Mouse (Mus musculus) forebrain, embryonic 15.5 days (tissue): ENCODE results near the gene Ddx43. TPM values are rescaled to one million over a fixed set of nuclear protein-coding genes. Genes with fewer than 3 reads are reported as not detected.

ENCODE experiments used
- ATAC-seq: fragments of 200-750 bp; cut with Nextera tagmentation; replicated peaks from 2 replicates; pipeline ENCODE4 v1.8.0; 2017; ENCODE audit warnings: mild to moderate bottlenecking, moderate TSS enrichment, moderate library complexity
- H3K27ac ChIP-seq: fragments of 300-500 bp; sonication (generic); replicated peaks from 2 replicates; pipeline ENCODE4 v1.5.1; 2015; ENCODE audit warnings: mild to moderate bottlenecking, inconsistent platforms
- H3K27me3 ChIP-seq: fragments of 300-500 bp; sonication (generic); 2 replicates; pipeline ENCODE4 v1.6.1; 2015; ENCODE audit warnings: inconsistent platforms
- H3K36me3 ChIP-seq: fragments of 300-500 bp; sonication (generic); 2 replicates; pipeline ENCODE4 v1.6.1; 2015; ENCODE audit warnings: mild to moderate bottlenecking, inconsistent platforms
- H3K4me1 ChIP-seq: fragments of 300-500 bp; sonication (generic); 2 replicates; pipeline ENCODE4 v1.6.1; 2015; ENCODE audit warnings: inconsistent platforms
- H3K4me2 ChIP-seq: fragments of 300-500 bp; sonication (generic); replicated peaks from 2 replicates; pipeline ENCODE4 v1.6.1; 2015; ENCODE audit warnings: mild to moderate bottlenecking, inconsistent platforms
- H3K4me3 ChIP-seq: fragments of 300-500 bp; sonication (generic); 2 replicates; pipeline ENCODE4 v1.5.1; 2015; ENCODE audit warnings: mild to moderate bottlenecking, inconsistent platforms
- H3K9ac ChIP-seq: fragments of 300-500 bp; sonication (generic); replicated peaks from 2 replicates; pipeline ENCODE4 v1.6.1; 2015; ENCODE audit warnings: mild to moderate bottlenecking, inconsistent platforms
- H3K9me3 ChIP-seq: fragments of 300-500 bp; sonication (generic); 2 replicates; pipeline ENCODE4 v1.6.1; 2016; ENCODE audit warnings: inconsistent platforms
- WGBS: fragments of 180-500 bp; shearing (Covaris S2); methylation state at CpG from one replicate; pipeline ENCODE4 v1.1.7; 2015; ENCODE audit warnings: mixed read lengths; 5-methylcytosine and 5-hydroxymethylcytosine counted together
- polyA plus RNA-seq: library from polyadenylated mRNA; unstranded; fragments of >200 nt; fragmentation: Nextera tagmentation; extraction: Ambion mirVana; gene quantifications from 2 replicates; pipeline ENCODE4 v1.2.1, GENCODE M21; 2015

Gene Ddx43
- polyA plus RNA-seq, 1 experiment from 2014 or later: 0.10 TPM

DNA sequence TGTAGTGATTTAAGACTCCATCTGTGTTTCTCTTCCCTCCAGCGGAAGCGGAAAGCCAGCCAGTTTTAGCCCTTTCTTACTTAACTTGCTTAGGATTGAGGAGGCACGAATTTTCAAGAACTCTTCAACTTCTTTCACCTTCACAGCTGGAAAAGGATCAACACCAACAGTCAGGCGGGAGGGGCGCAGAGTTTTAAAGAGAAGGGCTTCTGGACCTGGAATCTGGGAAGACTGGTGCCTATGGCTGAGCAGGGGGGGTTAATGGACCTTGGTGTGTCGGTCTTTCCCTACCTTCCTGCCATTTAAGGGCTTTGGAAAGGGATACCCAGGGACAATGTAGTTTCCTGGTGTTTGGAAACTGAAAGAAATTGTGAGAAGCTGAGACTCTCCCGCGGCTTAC lies 18.0 kb upstream of the Ddx43 start:
- Histone ChIP-seq H3K9ac (0 out of 2 replicates have a peak overlapping the region, but pooled peaks have one; percentile 44), H3K4me2 (peak overlapping the region; percentile 70), H3K4me3 (peak overlapping the region; percentile 37), H3K27ac (no peak overlapping the region), H3K4me1 (peaks cover 13% of the 10 kb centered on the region), H3K36me3 (no peaks in the 10 kb centered on the region), H3K9me3 (no peaks in the 10 kb centered on the region), H3K27me3 (no peaks in the 10 kb centered on the region)
- no peak for ATAC-seq
- 23% methylated on average over 8 of the region's 8 CpGs for WGBS

GRCm38 (mm10) chr9:78378113-78378785 lies 17.3 kb upstream of the Ddx43 start, which contains the start of gene Ooep:
TSS of gene Ooep (minus strand) at chr9:78378725.
- Histone ChIP-seq H3K4me3 (peak within 1 kb of the TSS; percentile 37), H3K9ac (peak within 1 kb of the TSS; percentile 44), H3K36me3 (no peaks in the 10 kb centered on the region), H3K4me2 (peak within 1 kb of the TSS; percentile 70), H3K27ac (peak within 1 kb of the TSS; percentile 45), H3K9me3 (no peaks in the 10 kb centered on the region), H3K27me3 (no peaks in the 10 kb centered on the region), H3K4me1 (peaks cover 13% of the 10 kb centered on the region)
- ATAC-seq: peak; percentile 96
- WGBS: 2% methylated on average over 20 of the region's 23 CpGs

DNA sequence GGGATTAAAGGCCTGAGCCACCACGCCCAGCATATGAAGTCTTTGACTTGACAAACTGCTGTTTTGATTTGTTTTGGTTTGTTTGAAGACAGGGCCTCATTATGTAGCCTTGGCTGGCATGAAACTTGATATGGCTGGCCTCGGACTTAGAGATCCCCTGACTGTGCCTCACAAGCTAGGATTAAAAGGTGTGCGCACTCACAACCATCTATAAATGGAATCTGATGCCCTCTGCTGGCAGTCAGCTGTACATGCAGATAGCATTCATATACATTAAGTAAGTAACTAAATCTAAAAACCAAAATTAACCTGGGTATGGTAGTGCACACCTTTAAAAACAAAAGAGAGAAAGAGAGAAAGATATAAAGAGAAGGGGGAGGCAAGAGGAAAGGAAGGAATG lies 9.7 kb upstream of the Ddx43 start:
- no peaks in the 10 kb centered on the region for H3K36me3 ChIP-seq
- H3K9ac ChIP-seq: no peak overlapping the region
- no peak overlapping the region for H3K27ac ChIP-seq
- 43% methylated on average over 3 of the region's 3 CpGs for WGBS
- H3K4me3 ChIP-seq: no peak overlapping the region
- ATAC-seq: no peak
- no peak overlapping the region for H3K4me2 ChIP-seq
- H3K4me1 ChIP-seq: no peaks in the 10 kb centered on the region
- H3K9me3 ChIP-seq: no peaks in the 10 kb centered on the region
- no peaks in the 10 kb centered on the region for H3K27me3 ChIP-seq

DNA sequence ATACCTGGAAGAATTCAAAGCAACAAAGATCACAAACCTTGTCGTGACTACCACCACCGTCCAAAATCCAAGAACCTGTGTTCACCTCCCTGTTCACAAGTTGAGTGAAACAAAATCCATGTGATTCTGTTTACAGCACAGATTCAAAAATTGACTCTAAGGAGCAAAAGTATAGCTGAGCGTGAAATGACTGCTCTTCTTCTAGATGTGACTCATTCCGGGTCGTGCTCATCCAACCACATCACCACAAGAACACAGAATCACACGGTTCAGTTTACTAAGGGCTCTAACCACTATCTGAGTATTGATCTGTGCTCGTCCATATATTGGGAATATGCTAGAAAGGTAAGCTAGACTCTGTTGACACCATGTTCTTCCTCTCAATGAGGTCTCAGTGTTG lies 8.6 kb upstream of the Ddx43 start:
- H3K9me3 ChIP-seq: no peaks in the 10 kb centered on the region
- WGBS: 89% methylated on average over 7 of the region's 7 CpGs

DNA sequence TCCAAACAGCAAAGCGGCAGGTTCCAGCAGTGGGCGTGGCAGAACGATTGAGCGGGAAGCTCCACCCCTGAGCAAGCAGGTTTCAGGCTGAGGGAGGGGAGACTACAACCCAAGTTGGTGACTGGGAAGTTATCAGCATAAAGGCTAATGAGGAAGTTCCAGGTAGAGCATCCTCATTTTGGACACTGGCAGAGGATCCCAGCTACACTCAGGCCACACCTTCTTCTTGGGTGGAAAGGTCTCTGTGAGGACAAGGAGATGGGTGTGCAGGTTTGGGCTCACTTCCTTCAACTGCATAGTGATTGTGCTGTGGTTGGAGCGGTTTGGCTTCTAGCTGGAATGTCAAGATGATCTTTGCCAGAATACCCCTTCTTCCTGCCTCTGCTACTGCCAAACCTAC lies 5.6 kb upstream of the Ddx43 start:
- Histone ChIP-seq H3K27ac (no peak overlapping the region), H3K9ac (no peak overlapping the region), H3K4me1 (no peaks in the 10 kb centered on the region), H3K4me2 (no peak overlapping the region), H3K9me3 (no peaks in the 10 kb centered on the region), H3K36me3 (no peaks in the 10 kb centered on the region), H3K27me3 (peaks cover 16% of the 10 kb centered on the region), H3K4me3 (no peak overlapping the region)
- 65% methylated on average over 5 of the region's 5 CpGs for WGBS
- ATAC-seq: no peak

More for the DNA sequence above, 8.6 kb upstream of the Ddx43 start:
- H3K27me3 ChIP-seq: no peaks in the 10 kb centered on the region
- H3K9ac ChIP-seq: no peak overlapping the region
- H3K27ac ChIP-seq: no peak overlapping the region
- no peaks in the 10 kb centered on the region for H3K4me1 ChIP-seq
- no peak overlapping the region for H3K4me3 ChIP-seq
- no peaks in the 10 kb centered on the region for H3K36me3 ChIP-seq
- ATAC-seq: no peak
- no peak overlapping the region for H3K4me2 ChIP-seq

DNA sequence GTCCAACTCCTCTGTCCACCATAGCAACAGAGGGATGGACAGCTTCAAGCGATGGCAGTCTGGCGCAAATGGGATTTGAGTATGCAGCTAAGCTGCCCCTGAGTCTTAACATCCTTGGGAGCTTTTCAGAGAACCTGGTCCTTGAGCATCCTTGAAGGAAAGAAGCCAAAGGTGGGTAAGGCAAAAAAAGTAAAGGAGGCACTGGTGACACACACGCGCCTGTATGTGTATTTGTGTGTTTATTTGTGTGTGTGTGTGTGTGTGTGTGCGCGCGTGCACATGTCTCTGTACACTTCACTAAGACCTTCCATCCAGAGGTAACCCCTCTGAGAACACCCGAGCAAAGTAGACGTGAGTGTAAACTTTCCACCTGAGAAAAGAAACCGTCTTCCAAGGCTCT lies 1.8 kb upstream of the Ddx43 start:
- no peaks in the 10 kb centered on the region for H3K36me3 ChIP-seq
- H3K4me1 ChIP-seq: peaks cover 10% of the 10 kb centered on the region
- H3K9me3 ChIP-seq: no peaks in the 10 kb centered on the region
- ATAC-seq: no peak
- WGBS: 90% methylated on average over 10 of the region's 10 CpGs
- no peak overlapping the region for H3K4me3 ChIP-seq
- no peak overlapping the region for H3K9ac ChIP-seq
- no peak overlapping the region for H3K27ac ChIP-seq
- no peak overlapping the region for H3K4me2 ChIP-seq
- peaks cover 46% of the 10 kb centered on the region for H3K27me3 ChIP-seq

DNA sequence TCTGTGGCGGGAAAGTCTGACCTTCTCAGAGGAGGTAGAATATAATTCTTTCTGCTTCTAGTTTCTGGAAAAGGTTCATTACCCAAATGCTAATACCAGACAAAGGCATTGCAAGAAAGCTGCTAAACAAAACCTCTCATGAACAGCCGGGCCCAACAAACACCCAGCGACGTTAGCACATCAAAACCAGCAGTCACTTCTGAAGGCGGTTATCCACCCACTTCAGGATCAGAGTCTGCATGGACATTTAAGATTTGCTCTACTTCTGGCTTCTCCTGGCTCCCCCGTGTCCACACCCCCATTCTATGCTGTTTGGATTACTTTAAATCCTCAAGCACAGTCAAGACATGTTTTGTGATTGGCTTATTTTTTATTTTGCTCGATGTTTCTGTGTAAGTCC lies 975 bp upstream of the Ddx43 start:
- Histone ChIP-seq H3K9me3 (no peaks in the 10 kb centered on the region), H3K9ac (no peak overlapping the region), H3K4me2 (no peak overlapping the region), H3K4me1 (peaks cover 10% of the 10 kb centered on the region), H3K27me3 (peaks cover 54% of the 10 kb centered on the region), H3K36me3 (no peaks in the 10 kb centered on the region), H3K27ac (no peak overlapping the region), H3K4me3 (no peak overlapping the region)
- WGBS: 65% methylated on average over 7 of the region's 7 CpGs
- ATAC-seq: no peak

DNA sequence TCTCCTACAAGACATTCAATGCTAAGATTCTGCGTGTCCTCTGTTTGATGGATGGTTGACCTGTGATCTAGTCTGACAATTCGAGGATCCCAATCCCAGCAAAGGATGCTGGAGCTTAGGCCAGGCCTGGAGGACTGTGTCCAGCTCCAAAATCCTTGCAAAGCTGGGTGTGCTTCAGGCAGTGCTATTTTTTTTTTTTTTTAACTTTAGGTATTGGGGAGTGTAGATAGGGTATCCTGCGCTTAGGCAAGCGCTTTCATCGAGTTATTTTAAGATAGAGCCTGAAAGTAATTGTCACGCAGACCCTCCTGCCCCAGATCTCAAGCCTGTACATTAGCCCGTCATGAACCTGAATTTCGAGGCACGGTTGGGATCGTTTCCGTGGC lies 340 bp upstream of the Ddx43 start:
- H3K27ac ChIP-seq: no peak overlapping the region
- H3K4me3 ChIP-seq: peak overlapping the region; percentile 44
- ATAC-seq: no peak
- H3K4me1 ChIP-seq: peaks cover 10% of the 10 kb centered on the region
- peak overlapping the region; percentile 62 for H3K4me2 ChIP-seq
- WGBS: 34% methylated on average over 11 of the region's 11 CpGs
- no peaks in the 10 kb centered on the region for H3K9me3 ChIP-seq
- H3K36me3 ChIP-seq: no peaks in the 10 kb centered on the region
- peaks cover 54% of the 10 kb centered on the region for H3K27me3 ChIP-seq
- H3K9ac ChIP-seq: no peak overlapping the region

DNA sequence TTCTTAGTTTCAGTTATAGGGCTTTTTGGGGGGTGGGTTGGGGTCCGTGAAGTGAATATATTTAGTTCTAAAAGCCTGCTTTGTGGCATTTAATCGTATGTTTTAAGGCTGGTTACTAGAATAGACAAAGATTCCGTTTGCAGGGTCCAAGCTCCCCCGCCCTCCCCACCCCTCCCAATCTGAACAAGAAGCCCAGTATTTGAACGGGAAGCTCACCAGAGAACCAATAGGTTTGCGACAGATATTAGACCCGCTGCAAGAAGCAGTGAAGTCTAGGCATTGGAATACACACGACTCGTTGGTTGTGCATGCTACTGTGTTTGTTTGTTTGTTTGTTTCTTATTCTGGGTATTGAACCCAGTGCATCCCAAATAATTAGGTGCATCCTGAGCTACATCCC lies 940 bp downstream of the Ddx43 start:
- H3K4me2 ChIP-seq: no peak overlapping the region
- H3K9me3 ChIP-seq: no peaks in the 10 kb centered on the region
- no peak overlapping the region for H3K27ac ChIP-seq
- peaks cover 10% of the 10 kb centered on the region for H3K4me1 ChIP-seq
- peaks cover 54% of the 10 kb centered on the region for H3K27me3 ChIP-seq
- no peak overlapping the region for H3K4me3 ChIP-seq
- no peak for ATAC-seq
- H3K36me3 ChIP-seq: no peaks in the 10 kb centered on the region
- no peak overlapping the region for H3K9ac ChIP-seq
- 60% methylated on average over 9 of the region's 9 CpGs for WGBS

DNA sequence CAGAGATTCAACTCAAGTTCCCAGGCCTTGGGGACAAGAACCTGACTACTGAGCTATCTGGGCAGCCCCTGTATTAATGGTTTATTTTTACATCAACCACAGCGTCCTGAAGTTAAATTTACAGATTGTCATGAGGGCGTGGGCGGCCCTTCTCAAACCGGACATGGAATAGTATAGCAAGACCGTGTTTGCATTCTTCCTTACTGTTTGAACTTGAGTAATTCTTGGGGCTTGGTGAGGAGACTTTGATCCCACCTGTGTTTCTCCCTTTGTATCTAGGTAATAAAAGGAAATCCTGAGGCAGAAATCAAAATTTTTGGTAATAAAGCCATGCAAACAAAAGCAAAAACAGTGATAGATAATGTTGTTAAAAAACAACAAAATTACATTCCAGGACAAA lies 5.0 kb downstream of the Ddx43 start:
- Histone ChIP-seq H3K4me2 (no peak overlapping the region), H3K27ac (no peak overlapping the region), H3K4me3 (no peak overlapping the region), H3K9ac (no peak overlapping the region), H3K9me3 (no peaks in the 10 kb centered on the region), H3K4me1 (peaks cover 7% of the 10 kb centered on the region), H3K27me3 (peaks cover 32% of the 10 kb centered on the region), H3K36me3 (no peaks in the 10 kb centered on the region)
- WGBS: 90% methylated on average over 5 of the region's 5 CpGs
- ATAC-seq: no peak

- Histone ChIP-seq H3K27me3 (peaks cover 21% of the 10 kb centered on the region), H3K9me3 (no peaks in the 10 kb centered on the region), H3K36me3 (no peaks in the 10 kb centered on the region), H3K4me3 (no peak overlapping the region), H3K4me1 (no peaks in the 10 kb centered on the region), H3K27ac (no peak overlapping the region), H3K9ac (no peak overlapping the region), H3K4me2 (no peak overlapping the region)
- no peak for ATAC-seq
- 95% methylated on average over 7 of the region's 7 CpGs for WGBS
These were observed 6.0 kb downstream of the Ddx43 start for GRCm38 (mm10) chr9:78401596-78401995.

- Histone ChIP-seq H3K9me3 (no peaks in the 10 kb centered on the region), H3K36me3 (no peaks in the 10 kb centered on the region), H3K27me3 (no peaks in the 10 kb centered on the region), H3K4me3 (peak overlapping the region; percentile 25), H3K9ac (peak overlapping the region; percentile 29), H3K4me2 (peak overlapping the region; percentile 46), H3K4me1 (no peaks in the 10 kb centered on the region), H3K27ac (no peak overlapping the region)
- 25% methylated on average over 25 of the region's 27 CpGs for WGBS
- ATAC-seq: peak; percentile 19; the same call in 1 of the 2 replicates
These were observed 31.8 kb downstream of the Ddx43 start for GRCm38 (mm10) chr9:78427362-78427781.

DNA sequence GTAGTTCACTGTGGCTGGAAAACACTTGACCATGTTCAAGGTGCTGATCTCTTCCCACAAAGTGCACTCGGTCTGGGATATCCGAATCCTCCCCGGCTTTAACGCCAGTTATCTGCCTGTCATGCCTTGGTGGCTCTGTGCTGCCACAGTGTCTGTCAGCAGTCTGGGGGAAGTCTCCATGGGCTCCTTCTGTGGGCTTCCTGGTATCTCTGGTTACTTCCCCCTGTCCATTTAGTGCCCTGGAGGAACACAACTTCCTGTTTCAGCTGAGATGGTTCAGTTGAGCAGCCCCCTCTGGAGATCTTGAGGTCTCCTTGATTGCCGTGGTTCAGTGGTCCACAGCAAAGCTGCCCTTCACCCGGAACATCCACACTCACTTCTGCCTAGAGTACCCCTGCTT lies 32.6 kb downstream of the Ddx43 start:
- no peak for ATAC-seq
- H3K27me3 ChIP-seq: no peaks in the 10 kb centered on the region
- 83% methylated on average over 6 of the region's 6 CpGs for WGBS

More for the DNA sequence above, 32.6 kb downstream of the Ddx43 start:
- Histone ChIP-seq H3K4me3 (no peak overlapping the region), H3K4me1 (no peaks in the 10 kb centered on the region), H3K4me2 (no peak overlapping the region), H3K9ac (no peak overlapping the region), H3K27ac (no peak overlapping the region), H3K36me3 (no peaks in the 10 kb centered on the region), H3K9me3 (no peaks in the 10 kb centered on the region)
